Mouse (Mus musculus): ENCODE results near the gene Ctrc. TPM values are rescaled to one million over a fixed set of nuclear protein-coding genes. Genes with fewer than 3 reads are reported as not detected.
A peak's percentile ranks its signal among the peaks of the same experiment; 100 is the strongest.

Gene Ctrc
- polyA plus RNA-seq, 1 experiment from 2014 or later, result not detected

- no peak overlapping the region for H3K4me3 ChIP-seq
- H3K27me3 ChIP-seq (replicated peaks), result no peaks in the 10 kb centered on the region
- no peak overlapping the region for H3K9ac ChIP-seq
- H3K27ac ChIP-seq (ENCODE audit: poor library complexity, severe bottlenecking), result no peak overlapping the region
- no peaks in the 10 kb centered on the region for H3K9me3 ChIP-seq (replicated peaks)
- peaks cover 9% of the 10 kb centered on the region; the same call in 1 of the 2 replicates for H3K4me1 ChIP-seq (replicated peaks)
- no peak for ATAC-seq (ENCODE audit: insufficient number of reproducible peaks, low FRiP score)
- H3K36me3 ChIP-seq, result peaks cover 27% of the 10 kb centered on the region
- H3K4me2 ChIP-seq, result no peak overlapping the region
- 81% methylated on average over 7 of the region's 7 CpGs for WGBS
Observed at GRCm38 (mm10) chr4:141796356-141796755, 49.8 kb downstream of the Ctrc start.

- H3K4me2 ChIP-seq, result peak overlapping the region; percentile 69
- H3K9ac ChIP-seq, result peak overlapping the region; percentile 74
- peak overlapping the region; percentile 72 for H3K4me3 ChIP-seq
- peaks cover 27% of the 10 kb centered on the region for H3K36me3 ChIP-seq
- peak overlapping the region; percentile 94 for H3K27ac ChIP-seq (ENCODE audit: poor library complexity, severe bottlenecking)
- WGBS, result 11% methylated on average over 5 of the region's 5 CpGs
- H3K27me3 ChIP-seq (replicated peaks), result no peaks in the 10 kb centered on the region
- H3K9me3 ChIP-seq (replicated peaks), result no peaks in the 10 kb centered on the region
- no peak for ATAC-seq (ENCODE audit: insufficient number of reproducible peaks, low FRiP score)
- peaks cover 19% of the 10 kb centered on the region for H3K4me1 ChIP-seq (replicated peaks)
Observed at GRCm38 (mm10) chr4:141794152-141794535, 52.0 kb downstream of the Ctrc start.

- under 1% methylated on average over 70 of the region's 80 CpGs for WGBS
- peaks cover 25% of the 10 kb centered on the region for H3K36me3 ChIP-seq
- H3K27me3 ChIP-seq (replicated peaks), result no peaks in the 10 kb centered on the region
- H3K27ac ChIP-seq (ENCODE audit: poor library complexity, severe bottlenecking), result peak within 1 kb of the TSS; percentile 94
- peak within 1 kb of the TSS; percentile 69 for H3K4me2 ChIP-seq
- H3K9me3 ChIP-seq (replicated peaks), result no peaks in the 10 kb centered on the region
- peak within 1 kb of the TSS; percentile 74 for H3K9ac ChIP-seq
- peaks cover 19% of the 10 kb centered on the region for H3K4me1 ChIP-seq (replicated peaks)
- peak within 1 kb of the TSS; percentile 72 for H3K4me3 ChIP-seq
- peak; percentile 91 for ATAC-seq (ENCODE audit: insufficient number of reproducible peaks, low FRiP score)
Observed at GRCm38 (mm10) chr4:141793282-141794151, 52.6 kb downstream of the Ctrc start, which contains the start of gene Casp9. TSS of gene Casp9 (plus strand) at chr4:141793612.

- H3K36me3 ChIP-seq, result peaks cover 22% of the 10 kb centered on the region
- H3K9ac ChIP-seq, result peak overlapping the region; percentile 55; the same call in 1 of the 2 replicates
- peak overlapping the region; percentile 72 for H3K4me3 ChIP-seq
- H3K4me2 ChIP-seq, result peak overlapping the region; percentile 69
- peaks cover 19% of the 10 kb centered on the region for H3K4me1 ChIP-seq (replicated peaks)
- H3K27ac ChIP-seq (ENCODE audit: poor library complexity, severe bottlenecking), result peak overlapping the region; percentile 94
- ATAC-seq (ENCODE audit: insufficient number of reproducible peaks, low FRiP score), result no peak
- no peaks in the 10 kb centered on the region for H3K27me3 ChIP-seq (replicated peaks)
- 11% methylated on average over 10 of the region's 10 CpGs for WGBS
- H3K9me3 ChIP-seq (replicated peaks), result no peaks in the 10 kb centered on the region
Observed at GRCm38 (mm10) chr4:141792554-141793281, 53.4 kb downstream of the Ctrc start.

- peaks cover 20% of the 10 kb centered on the region for H3K36me3 ChIP-seq
- H3K4me2 ChIP-seq, result no peak overlapping the region
- 79% methylated on average over 8 of the region's 8 CpGs for WGBS
Observed at GRCm38 (mm10) chr4:141791951-141792350, 54.2 kb downstream of the Ctrc start.

GRCm38 (mm10) chr4:141791486-141791885, 54.7 kb downstream of the Ctrc start:
- no peak overlapping the region for H3K9ac ChIP-seq
- no peak for ATAC-seq (ENCODE audit: insufficient number of reproducible peaks, low FRiP score)
- peaks cover 20% of the 10 kb centered on the region; the same call in 1 of the 2 replicates for H3K36me3 ChIP-seq
- H3K4me2 ChIP-seq, result no peak overlapping the region
- H3K9me3 ChIP-seq (replicated peaks), result no peaks in the 10 kb centered on the region
- H3K27ac ChIP-seq (ENCODE audit: poor library complexity, severe bottlenecking), result no peak overlapping the region
- H3K4me3 ChIP-seq, result no peak overlapping the region
- H3K27me3 ChIP-seq (replicated peaks), result no peaks in the 10 kb centered on the region
- WGBS, result 89% methylated on average over 7 of the region's 7 CpGs
- H3K4me1 ChIP-seq (replicated peaks), result peaks cover 19% of the 10 kb centered on the region

More at GRCm38 (mm10) chr4:141791951-141792350, 54.2 kb downstream of the Ctrc start:
- no peak for ATAC-seq (ENCODE audit: insufficient number of reproducible peaks, low FRiP score)
- H3K27me3 ChIP-seq (replicated peaks), result no peaks in the 10 kb centered on the region
- peaks cover 19% of the 10 kb centered on the region for H3K4me1 ChIP-seq (replicated peaks)
- no peak overlapping the region for H3K27ac ChIP-seq (ENCODE audit: poor library complexity, severe bottlenecking)
- H3K4me3 ChIP-seq, result no peak overlapping the region
- H3K9ac ChIP-seq, result no peak overlapping the region
- no peaks in the 10 kb centered on the region for H3K9me3 ChIP-seq (replicated peaks)

- peak within 1 kb of the TSS; percentile 92 for H3K4me2 ChIP-seq
- no peaks in the 10 kb centered on the region for H3K9me3 ChIP-seq (replicated peaks)
- peaks cover 18% of the 10 kb centered on the region for H3K4me1 ChIP-seq (replicated peaks)
- H3K9ac ChIP-seq, result peak within 1 kb of the TSS; percentile 97
- WGBS, result under 1% methylated on average over 42 of the region's 42 CpGs
- H3K4me3 ChIP-seq, result peak within 1 kb of the TSS; percentile 98
- H3K36me3 ChIP-seq, result peaks cover 23% of the 10 kb centered on the region
- no peaks in the 10 kb centered on the region for H3K27me3 ChIP-seq (replicated peaks)
- peak within 1 kb of the TSS; percentile 82 for H3K27ac ChIP-seq (ENCODE audit: poor library complexity, severe bottlenecking)
- ATAC-seq (ENCODE audit: insufficient number of reproducible peaks, low FRiP score), result peak; percentile 87
Observed at GRCm38 (mm10) chr4:141790524-141790990, 55.6 kb downstream of the Ctrc start, which contains the start of gene Dnajc16. TSS of gene Dnajc16 (minus strand) at chr4:141790931.

- Histone ChIP-seq H3K27me3 (replicated peaks) (no peaks in the 10 kb centered on the region), H3K27ac (ENCODE audit: poor library complexity, severe bottlenecking) (peak overlapping the region; percentile 82; the same call in 1 of the 2 replicates), H3K9me3 (replicated peaks) (no peaks in the 10 kb centered on the region), H3K36me3 (peaks cover 32% of the 10 kb centered on the region), H3K4me1 (replicated peaks) (peaks cover 10% of the 10 kb centered on the region), H3K4me3 (peak overlapping the region; percentile 98), H3K4me2 (peak overlapping the region; percentile 92), H3K9ac (peak overlapping the region; percentile 97)
- ATAC-seq (ENCODE audit: insufficient number of reproducible peaks, low FRiP score), result no peak
- WGBS, result 36% methylated on average over 3 of the region's 3 CpGs
Observed at GRCm38 (mm10) chr4:141789564-141790218, 56.5 kb downstream of the Ctrc start.

GRCm38 (mm10) chr4:141787462-141787861, 58.7 kb downstream of the Ctrc start:
- no peak overlapping the region for H3K27ac ChIP-seq (ENCODE audit: poor library complexity, severe bottlenecking)
- H3K4me2 ChIP-seq, result no peak overlapping the region
- no peaks in the 10 kb centered on the region for H3K9me3 ChIP-seq (replicated peaks)
- ATAC-seq (ENCODE audit: insufficient number of reproducible peaks, low FRiP score), result no peak
- no peaks in the 10 kb centered on the region for H3K27me3 ChIP-seq (replicated peaks)
- H3K9ac ChIP-seq, result no peak overlapping the region
- peaks cover 54% of the 10 kb centered on the region for H3K36me3 ChIP-seq
- H3K4me1 ChIP-seq (replicated peaks), result peaks cover 10% of the 10 kb centered on the region
- H3K4me3 ChIP-seq, result no peak overlapping the region
- 90% methylated on average over 7 of the region's 7 CpGs for WGBS

GRCm38 (mm10) chr4:141787046-141787445, 59.1 kb downstream of the Ctrc start:
- H3K9ac ChIP-seq, result no peak overlapping the region
- H3K27me3 ChIP-seq (replicated peaks), result no peaks in the 10 kb centered on the region
- H3K9me3 ChIP-seq (replicated peaks), result no peaks in the 10 kb centered on the region
- ATAC-seq (ENCODE audit: insufficient number of reproducible peaks, low FRiP score), result no peak
- H3K36me3 ChIP-seq, result peaks cover 58% of the 10 kb centered on the region
- H3K4me2 ChIP-seq, result no peak overlapping the region
- 85% methylated on average over 6 of the region's 6 CpGs for WGBS
- H3K4me1 ChIP-seq (replicated peaks), result peaks cover 10% of the 10 kb centered on the region
- no peak overlapping the region for H3K27ac ChIP-seq (ENCODE audit: poor library complexity, severe bottlenecking)
- no peak overlapping the region for H3K4me3 ChIP-seq
